Mouse (Mus musculus) testis, adult 2 months (tissue): ENCODE results near the gene Fut7.
"Not testable (repeated sequence)": the region's sequence is repeated elsewhere in the genome, so short reads cannot be mapped to it uniquely, and the experiment has no call there.

Experiments used
- CTCF ChIP-seq: fragments of 200-500 bp; IDR thresholded peaks from 2 replicates; pipeline ENCODE4 v1.5.1; 2012; ENCODE audit warnings: low read depth, mild to moderate bottlenecking, inconsistent platforms, low read length, moderate library complexity; ENCODE audit not compliant: control insufficient read depth, insufficient read depth, insufficient replicate concordance
- POLR2A ChIP-seq: fragments of 200-500 bp; IDR thresholded peaks from 2 replicates; pipeline ENCODE4 v1.6.1; 2012; ENCODE audit warnings: low read depth, mild to moderate bottlenecking, inconsistent platforms, low read length, moderate library complexity; ENCODE audit not compliant: control insufficient read depth

- not testable (repeated sequence) for TF ChIP-seq POLR2A, CTCF
These were observed 9.6 kb upstream of the Fut7 start for GRCm38 (mm10) chr2:25413436-25413835.
